Mouse (Mus musculus): ENCODE data around the gene Tmem63b.

DNA sequence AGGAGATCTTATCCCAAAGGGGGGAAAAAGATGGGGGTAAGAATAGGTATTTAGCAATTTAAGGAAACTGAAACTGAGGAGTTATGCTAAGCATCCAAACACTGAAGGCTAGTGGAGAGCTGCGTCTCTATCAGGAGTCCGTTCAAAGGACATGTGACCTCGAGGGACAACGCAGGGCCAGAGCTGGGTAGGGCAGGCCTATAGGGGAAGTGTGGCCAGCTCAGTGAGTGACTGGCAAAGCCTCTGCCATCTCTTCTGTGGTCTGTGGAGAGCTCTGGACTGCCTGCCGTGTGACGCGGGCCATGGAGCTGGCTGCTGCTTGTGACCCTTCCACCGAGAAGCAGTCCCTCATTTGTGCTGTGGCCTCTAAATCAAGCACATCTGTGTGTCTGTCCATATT, 23.7 kb upstream of the Tmem63b start:
- no peak for TF ChIP-seq CTCF (IDR thresholded peaks at IDR 0.05; ENCODE audit: low read depth, low read length)
- no peak for TF ChIP-seq POLR2A (IDR thresholded peaks at IDR 0.05; ENCODE audit: insufficient read depth, low read length)

Measured in ES-Bruce4 (cell line).